Mouse (Mus musculus): ENCODE data around the gene Sri.
"Not testable (repeated sequence)": the region's sequence is repeated elsewhere in the genome, so short reads cannot be mapped to it uniquely, and the experiment has no call there.

Sri gene

GRCm38 (mm10) chr5:8045855-8046254, at the start of gene Sri:
Sri (plus strand) TSS chr5:8046078.
- no peak for DNase-seq (ENCODE audit: low spot score in 2 of 2)

- no peak for DNase-seq (ENCODE audit: low spot score in 2 of 2)
These were observed 49.4 kb upstream of the Sri start for GRCm38 (mm10) chr5:7996401-7997044.

- no peak for DNase-seq (ENCODE audit: low spot score in 2 of 2)
These were observed 48.8 kb upstream of the Sri start for GRCm38 (mm10) chr5:7997086-7997485.

GRCm38 (mm10) chr5:8000466-8000865, 45.4 kb upstream of the Sri start:
- peak in 1 of 2 experiments; percentile 14 for DNase-seq (ENCODE audit: low spot score in 2 of 2)

- no peak for DNase-seq (ENCODE audit: low spot score in 2 of 2)
These were observed 43.1 kb upstream of the Sri start for GRCm38 (mm10) chr5:8002827-8003226.

GRCm38 (mm10) chr5:8013276-8013675, 32.6 kb upstream of the Sri start:
- no peak for DNase-seq (ENCODE audit: low spot score in 2 of 2)

GRCm38 (mm10) chr5:8034596-8034995, 11.3 kb upstream of the Sri start:
- DNase-seq (ENCODE audit: low spot score in 2 of 2), result not testable (repeated sequence)

- DNase-seq (ENCODE audit: low spot score in 2 of 2), result no peak
These were observed 7.9 kb downstream of the Sri start for GRCm38 (mm10) chr5:8053827-8054226.

- no peak for DNase-seq (ENCODE audit: low spot score in 2 of 2)
These were observed 9.8 kb downstream of the Sri start for GRCm38 (mm10) chr5:8055721-8056129.

DNA sequence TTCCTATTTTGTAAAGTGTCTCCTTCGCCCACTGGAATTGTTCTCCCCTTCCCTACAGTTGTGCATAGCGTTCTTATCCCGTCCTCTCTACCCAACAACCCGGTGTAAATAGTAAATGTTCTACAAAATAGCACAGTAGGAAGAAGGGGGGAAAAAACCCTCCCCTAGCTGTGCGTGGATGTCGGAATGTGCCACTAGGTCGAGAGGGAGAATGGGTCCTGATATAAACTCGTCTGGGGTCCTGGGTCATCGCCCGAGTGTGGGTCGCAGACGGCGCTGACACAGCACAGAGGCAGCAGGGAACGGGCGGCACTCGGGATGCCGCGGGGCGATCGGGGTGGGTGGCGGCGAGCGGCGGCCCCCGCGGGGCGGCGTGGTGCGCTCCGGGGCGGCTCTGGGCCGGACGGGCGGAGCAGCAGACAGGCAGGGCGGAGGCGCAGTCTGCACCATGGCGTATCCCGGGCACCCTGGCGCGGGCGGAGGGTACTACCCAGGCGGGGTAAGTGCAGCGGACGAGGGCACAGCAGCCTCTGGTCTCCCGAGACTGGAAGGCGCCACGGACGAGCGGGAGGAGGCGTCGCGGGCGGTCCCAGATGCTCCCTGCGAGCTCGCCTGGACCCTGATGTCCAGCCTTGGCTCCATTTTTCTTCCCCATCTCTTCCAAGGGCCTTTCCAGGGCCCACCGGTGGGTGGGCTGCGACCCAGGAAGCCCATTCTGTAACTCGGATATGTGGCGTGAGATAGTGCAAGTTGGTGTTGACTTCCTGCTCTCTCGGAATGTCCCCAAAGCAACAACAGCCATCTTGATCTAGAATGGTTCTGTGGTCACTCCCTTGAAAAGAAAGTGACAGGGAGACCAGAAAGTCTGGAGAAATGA, 10.5 kb downstream of the Sri start:
- peak in 1 of 2 experiments; percentile 68 for DNase-seq (ENCODE audit: low spot score in 2 of 2)

DNA sequence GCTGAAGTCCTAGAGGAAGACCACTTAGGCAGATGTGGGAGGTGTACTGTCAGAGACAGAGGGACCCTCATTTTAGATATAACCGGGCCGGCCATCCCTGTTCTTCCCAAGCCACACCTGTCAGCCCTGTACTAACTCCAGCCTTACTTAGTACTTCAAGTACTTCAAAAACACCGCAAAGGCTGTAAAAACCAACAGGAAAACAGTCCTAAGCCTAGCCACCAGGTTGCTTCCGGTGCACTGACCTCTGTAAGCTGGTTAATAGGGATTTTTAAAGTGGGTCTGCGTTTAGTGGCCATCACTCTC, 11.1 kb downstream of the Sri start:
- no peak for DNase-seq (ENCODE audit: low spot score in 2 of 2)

DNA sequence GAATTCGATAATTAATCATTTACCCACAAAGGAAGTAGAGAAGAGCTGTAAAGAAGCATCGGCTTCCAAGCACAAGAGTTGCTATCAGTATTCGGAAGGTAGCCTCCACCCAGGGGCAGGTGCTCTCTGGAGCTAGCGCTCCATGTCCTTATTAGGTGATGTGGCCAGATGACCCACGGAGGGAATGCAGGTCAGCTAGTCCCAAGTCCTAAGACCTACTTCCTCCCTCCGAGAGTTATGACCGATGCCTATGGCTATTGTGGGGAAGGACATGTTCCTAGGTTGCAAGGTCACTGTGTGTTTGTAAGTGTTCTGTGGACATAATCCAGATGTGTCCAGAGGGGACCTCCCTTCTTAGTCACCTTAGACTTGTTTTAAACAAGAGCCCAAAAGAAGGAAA, 12.2 kb downstream of the Sri start:
- DNase-seq (ENCODE audit: low spot score in 2 of 2), result no peak

GRCm38 (mm10) chr5:8062469-8062868, 16.6 kb downstream of the Sri start:
- no peak for DNase-seq (ENCODE audit: low spot score in 2 of 2)

- no peak for DNase-seq (ENCODE audit: low spot score in 2 of 2)
These were observed 17.3 kb downstream of the Sri start for GRCm38 (mm10) chr5:8063207-8063606.

- no peak for DNase-seq (ENCODE audit: low spot score in 2 of 2)
These were observed 27.5 kb downstream of the Sri start for GRCm38 (mm10) chr5:8073406-8073805.

DNA sequence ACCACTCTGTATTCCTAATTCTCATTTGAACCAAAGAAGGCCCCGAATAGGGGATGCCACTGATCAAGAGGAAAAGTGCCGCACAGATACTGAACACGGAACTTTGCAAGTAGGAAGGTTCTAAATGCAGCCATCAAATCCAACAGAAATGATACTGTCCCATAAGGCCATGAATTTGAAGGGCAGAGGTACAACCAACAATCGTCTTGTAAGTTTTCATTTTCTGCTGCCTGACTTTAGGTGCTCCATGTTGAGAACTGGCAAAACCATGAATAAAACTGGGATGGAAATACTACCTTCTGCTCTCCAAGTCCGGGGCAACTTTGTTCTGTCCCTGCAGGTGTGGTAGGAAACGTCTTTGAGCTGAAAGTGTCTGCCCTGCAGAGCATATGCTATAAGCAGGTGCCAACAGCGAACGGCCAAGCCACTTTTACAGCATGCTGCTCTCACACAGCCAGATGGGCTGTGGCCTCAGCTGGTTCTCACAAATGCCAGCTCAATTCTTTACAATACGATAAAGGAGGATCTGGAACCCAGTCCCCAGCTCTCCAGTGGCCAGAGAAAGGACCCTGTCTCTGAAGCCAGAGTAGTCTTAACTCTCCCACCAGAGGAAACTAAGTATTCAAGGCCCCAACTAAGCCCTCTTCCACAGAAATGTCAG, 28.2 kb downstream of the Sri start:
- DNase-seq (ENCODE audit: low spot score in 2 of 2), result no peak

GRCm38 (mm10) chr5:8077481-8077880, 31.6 kb downstream of the Sri start:
- no peak for DNase-seq (ENCODE audit: low spot score in 2 of 2)

DNA sequence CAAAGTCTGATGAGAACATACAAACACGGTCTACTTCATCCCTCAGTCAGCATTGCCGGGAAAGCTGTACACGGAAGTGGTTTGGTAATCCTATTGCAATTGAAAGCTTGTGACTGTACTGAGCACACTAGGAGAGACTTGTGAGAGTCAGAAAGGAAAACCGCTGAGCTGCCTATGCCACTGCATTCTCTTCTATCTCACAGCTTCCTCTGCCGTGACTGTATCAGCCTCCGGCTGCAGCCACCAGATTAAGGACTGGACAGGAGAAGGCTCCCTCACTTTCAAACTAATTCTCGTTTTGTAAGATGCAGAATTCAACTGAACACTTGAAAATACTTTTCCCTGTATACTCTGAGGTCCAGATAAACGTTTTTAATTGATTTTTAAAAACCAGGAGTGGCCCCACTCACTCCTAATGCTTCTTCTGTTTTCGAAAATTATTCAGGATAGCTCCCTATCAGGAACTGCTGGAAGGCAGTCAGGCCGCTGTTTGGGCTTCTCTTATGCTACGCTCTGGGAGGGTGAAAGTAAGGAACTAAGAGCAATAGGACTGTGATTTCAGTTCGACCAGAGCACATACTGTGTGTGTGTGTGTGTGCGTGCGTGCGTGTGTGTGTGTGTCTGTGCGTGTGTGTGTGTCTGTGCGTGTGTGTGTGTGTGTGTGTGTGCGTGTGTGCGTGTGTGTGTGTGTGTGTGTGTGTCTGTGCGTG, 37.1 kb downstream of the Sri start:
- DNase-seq (ENCODE audit: low spot score in 2 of 2), result no peak

DNA sequence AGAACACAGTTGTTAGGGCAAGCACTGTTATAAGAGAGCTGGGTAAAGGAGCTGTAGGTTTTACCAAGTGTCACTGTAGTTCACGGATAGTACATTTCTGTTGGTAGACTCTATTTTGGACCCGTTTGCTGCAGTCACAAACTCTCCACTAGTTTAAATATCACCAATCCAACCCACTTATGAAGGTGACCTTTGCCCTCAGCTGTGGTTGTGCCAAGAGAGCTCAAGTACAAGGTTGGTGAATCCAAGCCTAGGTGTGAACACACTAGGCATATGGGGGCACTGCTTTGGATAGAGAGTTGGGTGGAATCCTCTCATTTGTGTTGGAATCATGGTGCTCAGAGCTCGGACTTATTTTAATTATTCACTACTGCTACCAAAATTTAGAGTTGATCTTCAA, 39.8 kb downstream of the Sri start:
- DNase-seq (ENCODE audit: low spot score in 2 of 2), result no peak

DNA sequence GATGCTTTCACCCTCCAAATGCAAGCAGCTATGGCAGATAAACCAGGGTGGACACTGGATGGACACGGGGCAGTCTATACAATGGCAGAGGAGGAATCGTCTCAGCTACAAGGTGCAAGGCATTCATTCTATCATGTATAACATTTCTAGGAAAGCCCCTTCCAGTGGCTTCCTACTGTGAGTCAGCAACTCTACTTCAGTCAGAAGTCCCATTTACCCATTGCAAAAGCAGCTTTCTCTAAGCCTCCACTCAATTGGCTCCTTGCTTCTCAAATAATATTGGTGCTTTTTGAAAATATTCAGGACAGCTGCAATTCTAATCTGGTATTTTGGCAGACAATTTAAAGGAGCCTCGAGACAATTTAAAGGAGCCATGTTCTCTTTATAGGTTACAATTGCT, 42.3 kb downstream of the Sri start:
- no peak for DNase-seq (ENCODE audit: low spot score in 2 of 2)

GRCm38 (mm10) chr5:8094921-8095320, 49.0 kb downstream of the Sri start:
- DNase-seq (ENCODE audit: low spot score in 2 of 2), result no peak

GRCm38 (mm10) chr5:8095689-8096088, 49.8 kb downstream of the Sri start:
- DNase-seq (ENCODE audit: low spot score in 2 of 2), result no peak

All from left cerebral cortex, adult 9 months (tissue).